Comparison of ENCODE assay signal across 11 mouse cellular contexts in genomic region chr6:126752520-126752919, GRCm38 (mm10). TPM values are rescaled to one million over a fixed set of nuclear protein-coding genes. Genes with fewer than 3 reads are reported as not detected.
A peak's percentile ranks its signal among the peaks of the same experiment; 100 is the strongest.
DNase-seq lines count a peak whose midpoint lies in the region; ATAC-seq and TF ChIP-seq lines count a peak whose summit lies in the region.
"Had no signal": no experiment of that assay in that cellular context is flagged by ENCODE, and none has a peak within 500 bp of the region (broad histone marks: within the 10 kb centered on the region; RNA-seq: fewer than 3 reads in every experiment).

No protein-coding gene starts in this region.

- no peak overlapping the region for H3K9ac ChIP-seq in kidney, embryonic 16.5 days (replicated peaks; ENCODE audit: low read length)
- no peak overlapping the region for H3K9ac ChIP-seq in hindbrain, embryonic 16.5 days (ENCODE audit: low read depth, low read length)
- peak overlapping the region; percentile 5; the same call in 1 of the 2 replicates for H3K9ac ChIP-seq in midbrain, postnatal 0 days (replicated peaks; ENCODE audit: low read length, poor library complexity, severe bottlenecking)
- H3K9ac ChIP-seq in liver, postnatal 0 days (replicated peaks): no peak overlapping the region

- H3K36me3 ChIP-seq in kidney, embryonic 16.5 days (ENCODE audit: insufficient read depth, low read length): no peaks in the 10 kb centered on the region
- no peaks in the 10 kb centered on the region for H3K36me3 ChIP-seq in embryonic facial prominence, embryonic 10.5 days (replicated peaks)
- H3K36me3 ChIP-seq in hindbrain, embryonic 16.5 days (ENCODE audit: control insufficient read depth, insufficient read depth, low read length): no peaks in the 10 kb centered on the region
- no peaks in the 10 kb centered on the region for H3K36me3 ChIP-seq in midbrain, postnatal 0 days (ENCODE audit: insufficient read depth, low read length)
- no peaks in the 10 kb centered on the region for H3K36me3 ChIP-seq in liver, postnatal 0 days (replicated peaks; ENCODE audit: insufficient read depth, low read length)

- TF ChIP-seq CTCF in midbrain, postnatal 0 days (IDR thresholded peaks at IDR 0.05): no peak
- TF ChIP-seq CTCF in liver, postnatal 0 days (IDR thresholded peaks at IDR 0.05; ENCODE audit: low read depth): no peak

- H3K4me1 ChIP-seq in kidney, embryonic 16.5 days (ENCODE audit: insufficient read depth, low read length): peaks cover 14% of the 10 kb centered on the region
- peaks cover 39% of the 10 kb centered on the region for H3K4me1 ChIP-seq in embryonic facial prominence, embryonic 10.5 days
- peaks cover 3% of the 10 kb centered on the region; the same call in 1 of the 2 replicates for H3K4me1 ChIP-seq in hindbrain, embryonic 16.5 days (ENCODE audit: control insufficient read depth, insufficient read depth, low read depth, low read length)
- H3K4me1 ChIP-seq in midbrain, postnatal 0 days (ENCODE audit: insufficient read depth, low read length): peaks cover 5% of the 10 kb centered on the region; the same call in 1 of the 2 replicates
- no peaks in the 10 kb centered on the region for H3K4me1 ChIP-seq in liver, postnatal 0 days (ENCODE audit: insufficient read depth)

- no peaks in the 10 kb centered on the region for H3K9me3 ChIP-seq in kidney, embryonic 16.5 days (ENCODE audit: low read length)
- H3K9me3 ChIP-seq in embryonic facial prominence, embryonic 10.5 days: no peaks in the 10 kb centered on the region
- no peaks in the 10 kb centered on the region for H3K9me3 ChIP-seq in hindbrain, embryonic 16.5 days (ENCODE audit: control insufficient read depth, low read length)
- H3K9me3 ChIP-seq in midbrain, postnatal 0 days (ENCODE audit: low read length): no peaks in the 10 kb centered on the region
- no peaks in the 10 kb centered on the region for H3K9me3 ChIP-seq in liver, postnatal 0 days (ENCODE audit: low read length)

- TF ChIP-seq EP300 in liver, postnatal 0 days (IDR thresholded peaks at IDR 0.05; ENCODE audit: low read depth): no peak

- H3K27me3 ChIP-seq in kidney, embryonic 16.5 days (ENCODE audit: insufficient read depth, low read length): no peaks in the 10 kb centered on the region
- H3K27me3 ChIP-seq in embryonic facial prominence, embryonic 10.5 days (replicated peaks; ENCODE audit: low read depth, poor library complexity, severe bottlenecking): no peaks in the 10 kb centered on the region
- no peaks in the 10 kb centered on the region for H3K27me3 ChIP-seq in hindbrain, embryonic 16.5 days (replicated peaks; ENCODE audit: control insufficient read depth, insufficient read depth, low read length)
- no peaks in the 10 kb centered on the region for H3K27me3 ChIP-seq in midbrain, postnatal 0 days (ENCODE audit: insufficient read depth, low read length)
- 0 out of 2 replicates have a peak, but pooled peaks cover 3% of the 10 kb centered on the region for H3K27me3 ChIP-seq in liver, postnatal 0 days (ENCODE audit: insufficient read depth, low read length)

- ATAC-seq in kidney, embryonic 16.5 days (ENCODE audit: low FRiP score, low TSS enrichment): 0 out of 2 replicates have a peak, but pooled peaks have one; percentile 47
- ATAC-seq in hindbrain, embryonic 16.5 days: peak; percentile 79
- peak; percentile 82 for ATAC-seq in midbrain, postnatal 0 days (ENCODE audit: low FRiP score)
- ATAC-seq in liver, postnatal 0 days: no peak

- 12% methylated on average over 12 of the region's 12 CpGs for WGBS in kidney, embryonic 16.5 days
- 35% methylated on average over 12 of the region's 12 CpGs for WGBS in embryonic facial prominence, embryonic 10.5 days
- WGBS in hindbrain, embryonic 16.5 days: 27% methylated on average over 12 of the region's 12 CpGs
- 21% methylated on average over 12 of the region's 12 CpGs for WGBS in midbrain, postnatal 0 days
- WGBS in liver, postnatal 0 days (ENCODE audit: insufficient replicate concordance): 39% methylated on average over 12 of the region's 12 CpGs

- peak overlapping the region; percentile 38 for H3K4me2 ChIP-seq in kidney, embryonic 16.5 days (replicated peaks; ENCODE audit: low read depth, low read length)
- 0 out of 2 replicates have a peak overlapping the region, but pooled peaks have one; percentile 7 for H3K4me2 ChIP-seq in hindbrain, embryonic 16.5 days (ENCODE audit: low read length)
- H3K4me2 ChIP-seq in midbrain, postnatal 0 days (ENCODE audit: low read depth, low read length, poor library complexity, severe bottlenecking): 0 out of 2 replicates have a peak overlapping the region, but pooled peaks have one; percentile 9
- no peak overlapping the region for H3K4me2 ChIP-seq in liver, postnatal 0 days (ENCODE audit: low read depth, low read length)

- intact Hi-C loops in left cerebral cortex, postnatal 25 days (cut with DNase I): no loop called here

- DNase-seq in kidney, adult 8-10 months: no peak
- DNase-seq in embryonic facial prominence, embryonic 10.5 days (ENCODE audit: low spot score): peak; percentile 63
- DNase-seq in midbrain, postnatal 0 days (ENCODE audit: low spot score): peak; percentile 48
- DNase-seq in layer of hippocampus, postnatal 25 days (ENCODE audit: extremely low spot score in 1 of 2, low spot score in 1 of 2): no peak
- DNase-seq in left cerebral cortex, postnatal 25 days (ENCODE audit: low spot score in 2 of 2): no peak
- DNase-seq in liver, postnatal 0 days: no peak
- DNase-seq: cerebellum, adult 2 months had no signal

- 0 out of 2 replicates have a peak overlapping the region, but pooled peaks have one; percentile 12 for H3K4me3 ChIP-seq in kidney, embryonic 16.5 days (ENCODE audit: low read length)
- H3K4me3 ChIP-seq in embryonic facial prominence, embryonic 10.5 days: peak overlapping the region; percentile 29; the same call in 1 of the 2 replicates
- H3K4me3 ChIP-seq in hindbrain, embryonic 16.5 days (ENCODE audit: low read length): no peak overlapping the region
- H3K4me3 ChIP-seq in midbrain, postnatal 0 days (ENCODE audit: low read depth, low read length): no peak overlapping the region
- no peak overlapping the region for H3K4me3 ChIP-seq in liver, postnatal 0 days (ENCODE audit: low read depth, low read length)
- H3K4me3 ChIP-seq: erythroblast, embryonic 14.5 days had no signal

- H3K27ac ChIP-seq in kidney, embryonic 16.5 days (ENCODE audit: low read length): peak overlapping the region; percentile 23; the same call in 1 of the 2 replicates
- peak overlapping the region; percentile 89 for H3K27ac ChIP-seq in embryonic facial prominence, embryonic 10.5 days (replicated peaks)
- no peak overlapping the region for H3K27ac ChIP-seq in hindbrain, embryonic 16.5 days (ENCODE audit: low read depth, low read length)
- peak overlapping the region; percentile 62; the same call in 1 of the 2 replicates for H3K27ac ChIP-seq in midbrain, postnatal 0 days (ENCODE audit: low read depth, low read length)
- H3K27ac ChIP-seq in liver, postnatal 0 days (ENCODE audit: low read depth): no peak overlapping the region
- H3K27ac ChIP-seq: macrophage had no signal

RNA-seq across cellular contexts. Expression of gene Kcna6, which starts 12.0 kb away (rescaled TPM):
- 3.1 and 3.5 TPM in 2 replicates for polyA plus RNA-seq in kidney, embryonic 16.5 days (2015; fragmentation: Nextera tagmentation; extraction: Ambion mirVana)
- 6.7 and 8.1 TPM in 2 replicates for polyA plus RNA-seq in embryonic facial prominence, embryonic 10.5 days (2016; fragmentation: Nextera tagmentation; extraction: Ambion mirVana)
- 25.5 and 29.9 TPM in 2 replicates for polyA plus RNA-seq in hindbrain, embryonic 16.5 days (2015; fragmentation: Nextera tagmentation; extraction: Ambion mirVana)
- 91.7 and 95.9 TPM in 2 replicates for total RNA-seq in midbrain, postnatal 0 days (2014; rRNA removed)
- polyA plus RNA-seq in midbrain, postnatal 0 days (2015; fragmentation: Nextera tagmentation; extraction: Ambion mirVana): 26.9 and 29.2 TPM in 2 replicates
- total RNA-seq in layer of hippocampus, postnatal 25 days (2021): 10 to 100 TPM; 48.6 to 51.2 TPM
- total RNA-seq in left cerebral cortex, postnatal 25 days (2021): 10 to 100 TPM; 67.8 to 68.1 TPM
- 0.05 TPM in 1 of 2 replicates, not detected in the other for polyA plus RNA-seq in liver, postnatal 0 days (2015; fragmentation: Nextera tagmentation; extraction: Ambion mirVana)
- polyA plus RNA-seq: erythroblast, embryonic 14.5 days; macrophage had no signal

Comparison
In these comparisons a context has a peak if more than half of its experiments do, and no peak if none do; other contexts are left out.
1. H3K27ac ChIP-seq: peak in kidney, embryonic 16.5 days (single experiment), embryonic facial prominence, embryonic 10.5 days (single experiment) and midbrain, postnatal 0 days (single experiment); none in hindbrain, embryonic 16.5 days (single experiment) and liver, postnatal 0 days (single experiment).
2. H3K4me3 ChIP-seq: peak in kidney, embryonic 16.5 days (single experiment) and embryonic facial prominence, embryonic 10.5 days (single experiment); none in hindbrain, embryonic 16.5 days (single experiment), midbrain, postnatal 0 days (single experiment) and liver, postnatal 0 days (single experiment).
3. DNase-seq: peak in embryonic facial prominence, embryonic 10.5 days (single experiment) and midbrain, postnatal 0 days (single experiment); none in kidney, adult 8-10 months (0 of 2), layer of hippocampus, postnatal 25 days (0 of 2), left cerebral cortex, postnatal 25 days (0 of 2) and liver, postnatal 0 days (single experiment).